Mouse (Mus musculus): ENCODE data around the gene Mkrn3. TPM values are rescaled to one million over a fixed set of nuclear protein-coding genes. Genes with fewer than 3 reads are reported as not detected.
A peak's percentile ranks its signal among the peaks of the same experiment; 100 is the strongest.

Gene Mkrn3
- polyA plus RNA-seq, 1 experiment = 2.0 TPM

GRCm38 (mm10) chr7:62445431-62446165 is 25.7 kb upstream of the Mkrn3 start:
- H3K36me3 ChIP-seq (ENCODE audit: control insufficient read depth, insufficient read depth, low read length) = no peaks in the 10 kb centered on the region
- no peaks in the 10 kb centered on the region for H3K4me1 ChIP-seq (ENCODE audit: control insufficient read depth, insufficient read depth, low read length)
- H3K27me3 ChIP-seq (ENCODE audit: control insufficient read depth, insufficient read depth, low read length) = no peaks in the 10 kb centered on the region
- TF ChIP-seq CTCF (IDR thresholded peaks at IDR 0.05; ENCODE audit: control insufficient read depth, insufficient read depth, insufficient replicate concordance, low read depth, low read length) = no peak
- TF ChIP-seq POLR2A (IDR thresholded peaks at IDR 0.05; ENCODE audit: control insufficient read depth, low read depth, low read length) = no peak
- H3K27ac ChIP-seq (ENCODE audit: control insufficient read depth, insufficient read depth, low read depth, low read length) = no peak overlapping the region
- no peak overlapping the region for H3K4me3 ChIP-seq (ENCODE audit: control insufficient read depth, low read depth, low read length)

GRCm38 (mm10) chr7:62436394-62436793 is 16.5 kb upstream of the Mkrn3 start:
- no peak overlapping the region for H3K4me3 ChIP-seq (ENCODE audit: control insufficient read depth, low read depth, low read length)
- no peaks in the 10 kb centered on the region for H3K36me3 ChIP-seq (ENCODE audit: control insufficient read depth, insufficient read depth, low read length)
- no peaks in the 10 kb centered on the region for H3K27me3 ChIP-seq (ENCODE audit: control insufficient read depth, insufficient read depth, low read length)
- no peak overlapping the region for H3K27ac ChIP-seq (ENCODE audit: control insufficient read depth, insufficient read depth, low read depth, low read length)
- H3K4me1 ChIP-seq (ENCODE audit: control insufficient read depth, insufficient read depth, low read length) = no peaks in the 10 kb centered on the region
- TF ChIP-seq POLR2A (IDR thresholded peaks at IDR 0.05; ENCODE audit: control insufficient read depth, low read depth, low read length) (no peak), CTCF (IDR thresholded peaks at IDR 0.05; ENCODE audit: control insufficient read depth, insufficient read depth, insufficient replicate concordance, low read depth, low read length) (no peak)

GRCm38 (mm10) chr7:62433243-62433642 is 13.3 kb upstream of the Mkrn3 start:
- Histone ChIP-seq H3K36me3 (ENCODE audit: control insufficient read depth, insufficient read depth, low read length) (no peaks in the 10 kb centered on the region), H3K4me1 (ENCODE audit: control insufficient read depth, insufficient read depth, low read length) (no peaks in the 10 kb centered on the region), H3K27ac (ENCODE audit: control insufficient read depth, insufficient read depth, low read depth, low read length) (no peak overlapping the region), H3K27me3 (ENCODE audit: control insufficient read depth, insufficient read depth, low read length) (no peaks in the 10 kb centered on the region), H3K4me3 (ENCODE audit: control insufficient read depth, low read depth, low read length) (no peak overlapping the region)
- no peak for TF ChIP-seq CTCF (IDR thresholded peaks at IDR 0.05; ENCODE audit: control insufficient read depth, insufficient read depth, insufficient replicate concordance, low read depth, low read length)
- TF ChIP-seq POLR2A (IDR thresholded peaks at IDR 0.05; ENCODE audit: control insufficient read depth, low read depth, low read length) = no peak

- H3K36me3 ChIP-seq (ENCODE audit: control insufficient read depth, insufficient read depth, low read length) = no peaks in the 10 kb centered on the region
Measured at GRCm38 (mm10) chr7:62428337-62428736, 8.4 kb upstream of the Mkrn3 start.

GRCm38 (mm10) chr7:62423210-62423609 is 3.3 kb upstream of the Mkrn3 start:
- H3K4me3 ChIP-seq (ENCODE audit: control insufficient read depth, low read depth, low read length) = no peak overlapping the region
- H3K36me3 ChIP-seq (ENCODE audit: control insufficient read depth, insufficient read depth, low read length) = no peaks in the 10 kb centered on the region
- no peak overlapping the region for H3K27ac ChIP-seq (ENCODE audit: control insufficient read depth, insufficient read depth, low read depth, low read length)
- no peak for TF ChIP-seq POLR2A (IDR thresholded peaks at IDR 0.05; ENCODE audit: control insufficient read depth, low read depth, low read length)
- no peak for TF ChIP-seq CTCF (IDR thresholded peaks at IDR 0.05; ENCODE audit: control insufficient read depth, insufficient read depth, insufficient replicate concordance, low read depth, low read length)
- H3K4me1 ChIP-seq (ENCODE audit: control insufficient read depth, insufficient read depth, low read length) = peaks cover 11% of the 10 kb centered on the region
- no peaks in the 10 kb centered on the region for H3K27me3 ChIP-seq (ENCODE audit: control insufficient read depth, insufficient read depth, low read length)

More at GRCm38 (mm10) chr7:62428337-62428736, 8.4 kb upstream of the Mkrn3 start:
- H3K4me3 ChIP-seq (ENCODE audit: control insufficient read depth, low read depth, low read length) = no peak overlapping the region
- no peaks in the 10 kb centered on the region for H3K27me3 ChIP-seq (ENCODE audit: control insufficient read depth, insufficient read depth, low read length)
- no peak overlapping the region for H3K27ac ChIP-seq (ENCODE audit: control insufficient read depth, insufficient read depth, low read depth, low read length)
- TF ChIP-seq CTCF (IDR thresholded peaks at IDR 0.05; ENCODE audit: control insufficient read depth, insufficient read depth, insufficient replicate concordance, low read depth, low read length) (no peak), POLR2A (IDR thresholded peaks at IDR 0.05; ENCODE audit: control insufficient read depth, low read depth, low read length) (no peak)
- H3K4me1 ChIP-seq (ENCODE audit: control insufficient read depth, insufficient read depth, low read length) = no peaks in the 10 kb centered on the region

GRCm38 (mm10) chr7:62420566-62420965 is 627 bp upstream of the Mkrn3 start:
- Histone ChIP-seq H3K36me3 (ENCODE audit: control insufficient read depth, insufficient read depth, low read length) (no peaks in the 10 kb centered on the region), H3K4me1 (ENCODE audit: control insufficient read depth, insufficient read depth, low read length) (peaks cover 11% of the 10 kb centered on the region), H3K27me3 (ENCODE audit: control insufficient read depth, insufficient read depth, low read length) (no peaks in the 10 kb centered on the region), H3K4me3 (ENCODE audit: control insufficient read depth, low read depth, low read length) (no peak overlapping the region), H3K27ac (ENCODE audit: control insufficient read depth, insufficient read depth, low read depth, low read length) (no peak overlapping the region)
- TF ChIP-seq POLR2A (IDR thresholded peaks at IDR 0.05; ENCODE audit: control insufficient read depth, low read depth, low read length) = no peak
- TF ChIP-seq CTCF (IDR thresholded peaks at IDR 0.05; ENCODE audit: control insufficient read depth, insufficient read depth, insufficient replicate concordance, low read depth, low read length) = no peak

GRCm38 (mm10) chr7:62419105-62419492 is 840 bp downstream of the Mkrn3 start:
- TF ChIP-seq POLR2A (IDR thresholded peaks at IDR 0.05; ENCODE audit: control insufficient read depth, low read depth, low read length) (no peak), CTCF (IDR thresholded peaks at IDR 0.05; ENCODE audit: control insufficient read depth, insufficient read depth, insufficient replicate concordance, low read depth, low read length) (no peak)
- no peaks in the 10 kb centered on the region for H3K27me3 ChIP-seq (ENCODE audit: control insufficient read depth, insufficient read depth, low read length)
- peaks cover 11% of the 10 kb centered on the region for H3K4me1 ChIP-seq (ENCODE audit: control insufficient read depth, insufficient read depth, low read length)
- H3K36me3 ChIP-seq (ENCODE audit: control insufficient read depth, insufficient read depth, low read length) = no peaks in the 10 kb centered on the region
- peak overlapping the region; percentile 96 for H3K4me3 ChIP-seq (ENCODE audit: control insufficient read depth, low read depth, low read length)
- no peak overlapping the region for H3K27ac ChIP-seq (ENCODE audit: control insufficient read depth, insufficient read depth, low read depth, low read length)

Measured in testis, adult 2 months (tissue).